Comparison of ENCODE assay signal across 8 mouse cellular contexts in the genomic region with DNA sequence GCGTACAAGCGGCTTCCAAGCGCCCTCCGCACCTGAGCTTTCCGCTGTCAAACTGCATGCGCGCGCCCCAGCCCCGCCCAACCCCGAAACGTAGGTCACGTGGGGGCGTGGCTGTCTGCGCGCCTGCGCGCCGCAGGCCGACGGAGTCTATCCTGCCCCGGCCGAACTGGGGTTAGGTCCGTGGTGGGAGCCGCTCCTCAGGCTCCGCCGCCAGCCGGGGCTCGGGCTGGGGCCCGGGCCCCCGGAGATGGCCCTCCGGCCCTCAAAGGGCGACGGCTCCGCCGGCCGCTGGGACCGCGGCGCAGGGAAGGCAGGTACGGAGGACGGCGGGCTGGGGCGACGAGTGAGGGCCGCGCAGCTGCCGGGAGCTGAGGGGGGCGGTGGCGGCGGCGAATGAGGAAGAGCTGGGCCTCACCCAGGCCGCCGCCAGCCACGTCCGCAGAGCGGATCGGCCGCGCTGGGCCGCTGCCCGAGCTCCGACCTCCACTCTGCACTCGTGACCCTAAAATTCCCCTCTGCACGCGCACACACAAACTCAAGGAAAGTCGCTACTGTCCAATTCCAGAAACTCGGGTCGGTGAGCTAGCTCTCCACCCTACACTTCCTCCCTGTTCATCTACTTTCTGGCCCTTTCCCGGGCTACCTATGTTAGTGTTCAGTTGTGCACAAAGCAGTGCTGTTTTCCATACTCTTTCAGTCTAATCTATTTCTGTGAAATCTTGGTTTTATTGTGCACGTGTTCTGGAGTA. TPM values are rescaled to one million over a fixed set of nuclear protein-coding genes. Genes with fewer than 3 reads are reported as not detected.
DNase-seq lines count a peak whose midpoint lies in the region; ATAC-seq and TF ChIP-seq lines count a peak whose summit lies in the region.

A gene (plus strand): TSS at position 102 of the 749 bp plus-strand sequence.

- TF ChIP-seq CTCF in liver, adult 2 months (IDR thresholded peaks at IDR 0.05; ENCODE audit: low read depth, low read length) = no peak

- peak within 1 kb of the TSS; percentile 95 for H3K9ac ChIP-seq in heart, embryonic 11.5 days (ENCODE audit: low read depth, low read length)
- peak within 1 kb of the TSS; percentile 95 for H3K9ac ChIP-seq in kidney, embryonic 16.5 days (replicated peaks; ENCODE audit: low read length)
- peak within 1 kb of the TSS; percentile 95 for H3K9ac ChIP-seq in liver, adult 2 months (ENCODE audit: low read depth, low read length)

- H3K27me3 ChIP-seq in heart, embryonic 11.5 days (ENCODE audit: control insufficient read depth, insufficient read depth, low read length) = no peaks in the 10 kb centered on the region
- H3K27me3 ChIP-seq in kidney, embryonic 16.5 days (ENCODE audit: insufficient read depth, low read length) = no peaks in the 10 kb centered on the region
- no peaks in the 10 kb centered on the region for H3K27me3 ChIP-seq in liver, adult 2 months (ENCODE audit: control insufficient read depth, insufficient read depth, low read length)
- H3K27me3 ChIP-seq in myocyte (ENCODE audit: control insufficient read depth, insufficient read depth, insufficient read length) = no peaks in the 10 kb centered on the region
- no peaks in the 10 kb centered on the region for H3K27me3 ChIP-seq in splenic B cell, adult 2 months (ENCODE audit: control insufficient read depth, insufficient read depth, low read length, poor library complexity, severe bottlenecking)

- H3K4me2 ChIP-seq in heart, embryonic 11.5 days = peak within 1 kb of the TSS; percentile 88
- H3K4me2 ChIP-seq in kidney, embryonic 16.5 days (replicated peaks; ENCODE audit: low read depth, low read length) = peak within 1 kb of the TSS; percentile 79
- H3K4me2 ChIP-seq in myocyte (ENCODE audit: low read depth) = peak within 1 kb of the TSS; percentile 89

- H3K27ac ChIP-seq in heart, embryonic 11.5 days (ENCODE audit: low read depth, low read length) = peak within 1 kb of the TSS; percentile 82
- peak within 1 kb of the TSS; percentile 86 for H3K27ac ChIP-seq in kidney, embryonic 16.5 days (ENCODE audit: low read length)
- H3K27ac ChIP-seq in liver, adult 2 months (replicated peaks; ENCODE audit: insufficient read depth, low read depth, low read length) = peak within 1 kb of the TSS; percentile 81

- H3K79me2 ChIP-seq in liver, adult 2 months (ENCODE audit: control insufficient read depth, insufficient read depth, low read length) = peaks cover 32% of the 10 kb centered on the region
- peaks cover 49% of the 10 kb centered on the region for H3K79me2 ChIP-seq in myocyte (ENCODE audit: control insufficient read depth, insufficient read depth)

- ATAC-seq in erythroblast, adult 5-6 weeks (replicated peaks; ENCODE audit: low FRiP score, poor library complexity, severe bottlenecking) = peak; percentile 94
- peak; percentile 95 for ATAC-seq in heart, embryonic 11.5 days (replicated peaks; ENCODE audit: insufficient number of reproducible peaks, low FRiP score, low TSS enrichment)
- ATAC-seq in kidney, embryonic 16.5 days (ENCODE audit: low FRiP score, low TSS enrichment) = peak; percentile 97

- WGBS in heart, embryonic 11.5 days (ENCODE audit: insufficient replicate concordance) = under 1% methylated on average over 63 of the region's 70 CpGs
- WGBS in kidney, embryonic 16.5 days = under 1% methylated on average over 61 of the region's 70 CpGs
- WGBS in liver, adult 2 months = 1% methylated on average over 67 of the region's 70 CpGs

- peak; percentile 93 to 94 for DNase-seq in B cell, adult 2 months
- DNase-seq in brain, adult 2 months (ENCODE audit: low read depth, low spot score) = peak; percentile 96
- DNase-seq in liver, adult 2 months (ENCODE audit: extremely low read depth, low read depth, low spot score) = peak; percentile 78
- peak; percentile 96 for DNase-seq in splenic B cell, adult 2 months (ENCODE audit: low read depth, low spot score)

- peak; percentile 88 for TF ChIP-seq POLR2A in liver, adult 2 months (IDR thresholded peaks at IDR 0.05; ENCODE audit: extremely low read depth, insufficient read depth, low read length)
- peak; percentile 90 for TF ChIP-seq POLR2A in myocyte (IDR thresholded peaks at IDR 0.05; ENCODE audit: insufficient read length, low read depth)

- H3K36me3 ChIP-seq in heart, embryonic 11.5 days (ENCODE audit: control insufficient read depth, insufficient read depth, low read length) = no peaks in the 10 kb centered on the region
- no peaks in the 10 kb centered on the region for H3K36me3 ChIP-seq in kidney, embryonic 16.5 days (ENCODE audit: insufficient read depth, low read length)
- H3K36me3 ChIP-seq in liver, adult 2 months (ENCODE audit: control insufficient read depth, insufficient read depth, low read length) = no peaks in the 10 kb centered on the region
- H3K36me3 ChIP-seq in myocyte (ENCODE audit: control insufficient read depth, insufficient read depth) = no peaks in the 10 kb centered on the region
- no peaks in the 10 kb centered on the region for H3K36me3 ChIP-seq in splenic B cell, adult 2 months (ENCODE audit: control insufficient read depth, insufficient read depth, low read length, poor library complexity, severe bottlenecking)

- H3K4me1 ChIP-seq in heart, embryonic 11.5 days (ENCODE audit: control insufficient read depth, insufficient read depth, low read length) = peaks cover 15% of the 10 kb centered on the region
- H3K4me1 ChIP-seq in kidney, embryonic 16.5 days (ENCODE audit: insufficient read depth, low read length) = peaks cover 18% of the 10 kb centered on the region
- H3K4me1 ChIP-seq in liver, adult 2 months (ENCODE audit: control insufficient read depth, insufficient read depth, low read length) = peaks cover 24% of the 10 kb centered on the region

- H3ac ChIP-seq in myocyte (ENCODE audit: control insufficient read depth, insufficient read length) = peak within 1 kb of the TSS; percentile 94

- H3K9me3 ChIP-seq in heart, embryonic 11.5 days (replicated peaks; ENCODE audit: control insufficient read depth, low read length) = no peaks in the 10 kb centered on the region
- no peaks in the 10 kb centered on the region for H3K9me3 ChIP-seq in kidney, embryonic 16.5 days (ENCODE audit: low read length)

- peak within 1 kb of the TSS; percentile 95 for H3K4me3 ChIP-seq in heart, embryonic 11.5 days (ENCODE audit: low read depth, low read length)
- H3K4me3 ChIP-seq in kidney, embryonic 16.5 days (ENCODE audit: low read length) = peak within 1 kb of the TSS; percentile 90
- H3K4me3 ChIP-seq in liver, adult 2 months (ENCODE audit: insufficient read depth, low read depth, low read length) = peak within 1 kb of the TSS; percentile 90
- H3K4me3 ChIP-seq in myocyte = peak within 1 kb of the TSS; percentile 57

TF ChIP-seq in myocyte, 11 proteins besides CTCF, POLR2A, EP300 and RAD21:
- TF ChIP-seq MYOG (IDR thresholded peaks at IDR 0.05; ENCODE audit: control insufficient read depth in 1 of 3, insufficient read depth in 1 of 3, insufficient read length in 2 of 3, low read depth in 2 of 3) (peak in 2 of 3 experiments; percentile 41 to 57), MYOD1 (IDR thresholded peaks at IDR 0.05; ENCODE audit: control insufficient read depth in 1 of 3, insufficient read length in 2 of 3, low read depth in 2 of 3) (peak in 2 of 3 experiments; percentile 49 to 78), E2F4 (IDR thresholded peaks at IDR 0.05; ENCODE audit: insufficient read depth) (no peak), USF1 (IDR thresholded peaks at IDR 0.05; ENCODE audit: low read depth) (peak; percentile 89), POLR2AphosphoS2 (IDR thresholded peaks at IDR 0.05; ENCODE audit: insufficient read length, low read depth) (peak; percentile 93)
TF ChIP-seq in myocyte: peak in this region for 4.

RNA-seq across cellular contexts. Expression of the gene that starts here (rescaled TPM):
- 9.6 and 17.9 TPM in 2 replicates for total RNA-seq in erythroblast, adult 5-6 weeks (2015; ENCODE audit: low replicate concordance)
- 5.6 and 9.9 TPM in 2 replicates for total RNA-seq in erythroblast, adult 5-6 weeks (2017; ENCODE audit: low replicate concordance)
- polyA plus RNA-seq in heart, embryonic 11.5 days (2014; fragmentation: Nextera tagmentation; extraction: Ambion mirVana) = 25.1 and 25.7 TPM in 2 replicates
- polyA plus RNA-seq in kidney, embryonic 16.5 days (2015; fragmentation: Nextera tagmentation; extraction: Ambion mirVana) = 41.1 and 41.8 TPM in 2 replicates
- total RNA-seq in liver, adult 2 months (2014; rRNA removed) = 13.0 and 15.9 TPM in 2 replicates
- polyA plus RNA-seq in liver, adult 2 months (2012; rRNA removed) = 23.6 and 25.1 TPM in 2 replicates
- polyA plus RNA-seq in myocyte (2012; fragmentation: generic; extraction: Trizol) = 51.8 TPM

Comparison
In these comparisons a context has a peak if more than half of its experiments do, and no peak if none do; other contexts are left out.
1. Peak in every context shown above with its lines: DNase-seq, ATAC-seq, H3K4me3 ChIP-seq and H3K27ac ChIP-seq.